Mouse (Mus musculus) left cerebral cortex, adult 18-20 months (tissue): ENCODE measurements around the gene Otud4. TPM values are rescaled to one million over a fixed set of nuclear protein-coding genes. Genes with fewer than 3 reads are reported as not detected.

Source experiments
- total RNA-seq, 2 experiments: library from RNA; stranded (reverse); gene quantifications; 2 replicates each; pipeline ENCODE4 v1.2.3; 2021

Gene Otud4
- total RNA-seq, 2 experiments from 2014 or later = 38.2 to 40.8 TPM

Other genes with a start within 250 kb of the Otud4 start
- 10 to 100 TPM; 31.2 to 32.3 TPM for gene Smad1, start 240.1 kb upstream of the Otud4 start, total RNA-seq
- 10 to 100 TPM; 64.3 to 70.0 TPM for gene Abce1, start 72.1 kb downstream of the Otud4 start, total RNA-seq
- gene Anapc10, start 72.2 kb downstream of the Otud4 start, total RNA-seq = 10 to 100 TPM in 1 of 2 experiments, 1 to 10 TPM in 1; 9.6 to 10.4 TPM